Mouse (Mus musculus): ENCODE data around the gene Rad51d. TPM values are rescaled to one million over a fixed set of nuclear protein-coding genes. Genes with fewer than 3 reads are reported as not detected.
"Not testable (repeated sequence)": the region's sequence is repeated elsewhere in the genome, so short reads cannot be mapped to it uniquely, and the experiment has no call there.

Rad51d gene
- polyA plus RNA-seq (2015; fragmentation: Nextera tagmentation; extraction: Ambion mirVana) = 12.5 and 12.8 TPM in 2 replicates

DNA sequence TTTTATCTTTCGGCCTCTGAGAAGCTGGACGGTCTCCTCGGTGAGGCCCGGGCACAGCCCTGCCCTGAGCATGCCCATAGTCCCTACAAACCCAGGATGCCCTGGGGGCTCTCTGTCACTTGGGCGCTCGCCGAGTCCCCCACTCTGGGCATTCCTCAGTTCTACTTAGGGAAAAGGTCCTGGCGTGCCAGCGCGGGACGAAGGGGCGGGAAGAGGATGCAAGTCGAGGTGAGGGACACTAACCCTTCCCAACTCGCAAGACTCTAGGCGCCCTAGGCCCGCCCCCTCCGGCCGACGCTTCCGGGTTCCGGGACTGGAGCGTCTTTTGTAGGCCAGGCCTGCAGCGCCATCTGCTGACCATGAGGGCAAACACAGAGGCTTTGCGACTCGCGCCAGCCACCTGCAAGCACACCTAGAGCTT, at the start of gene Rad51d:
Rad51d (minus strand) TSS at position 273 of the 421 bp plus-strand sequence.
- H3K4me3 ChIP-seq (replicated peaks; ENCODE audit: low read length) = peak within 1 kb of the TSS; percentile 76
- WGBS = under 1% methylated on average over 26 of the region's 26 CpGs
- no peaks in the 10 kb centered on the region for H3K36me3 ChIP-seq (ENCODE audit: control insufficient read depth, insufficient read depth, low read length)
- ATAC-seq (ENCODE audit: insufficient read depth, low FRiP score) = peak; percentile 94
- no peaks in the 10 kb centered on the region for H3K27me3 ChIP-seq (ENCODE audit: control insufficient read depth, insufficient read depth, low read length)
- peak within 1 kb of the TSS; percentile 93 for H3K4me2 ChIP-seq (ENCODE audit: low read depth, low read length)
- peaks cover 14% of the 10 kb centered on the region for H3K4me1 ChIP-seq (ENCODE audit: control insufficient read depth, insufficient read depth, low read length)
- H3K9me3 ChIP-seq (replicated peaks; ENCODE audit: control insufficient read depth, low read length) = no peaks in the 10 kb centered on the region
- H3K27ac ChIP-seq (ENCODE audit: low read length) = peak within 1 kb of the TSS; percentile 83
- peak within 1 kb of the TSS; percentile 91 for H3K9ac ChIP-seq (ENCODE audit: low read length)

DNA sequence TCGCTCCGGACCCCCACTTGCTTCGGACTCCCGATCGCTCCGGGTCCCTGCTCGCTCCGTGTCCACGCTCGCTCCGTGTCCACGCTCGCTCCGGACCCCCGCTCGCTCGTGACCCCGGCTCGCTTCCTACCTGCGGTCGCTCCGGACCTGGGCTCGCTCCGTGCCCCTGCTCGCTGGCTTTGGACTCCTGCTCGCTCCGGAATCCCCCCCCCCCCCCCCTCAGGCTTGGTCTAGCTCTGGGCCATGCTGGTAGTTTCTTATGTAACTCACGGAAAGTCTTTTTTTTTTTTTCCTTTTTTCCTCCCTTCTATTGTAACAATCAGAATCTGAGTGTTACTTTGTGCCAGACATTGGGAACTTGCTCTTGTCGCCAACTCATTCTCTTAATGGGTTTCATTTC, 42.8 kb upstream of the Rad51d start:
- ATAC-seq (ENCODE audit: insufficient read depth, low FRiP score) = no peak
- no peaks in the 10 kb centered on the region for H3K36me3 ChIP-seq (ENCODE audit: control insufficient read depth, insufficient read depth, low read length)
- peak overlapping the region; percentile 47 for H3K4me3 ChIP-seq (replicated peaks; ENCODE audit: low read length)
- peak overlapping the region; percentile 80 for H3K4me2 ChIP-seq (ENCODE audit: low read depth, low read length)
- peak overlapping the region; percentile 57 for H3K9ac ChIP-seq (ENCODE audit: low read length)
- peaks cover 7% of the 10 kb centered on the region for H3K4me1 ChIP-seq (ENCODE audit: control insufficient read depth, insufficient read depth, low read length)
- no peak overlapping the region for H3K27ac ChIP-seq (ENCODE audit: low read length)
- no peaks in the 10 kb centered on the region for H3K9me3 ChIP-seq (replicated peaks; ENCODE audit: control insufficient read depth, low read length)
- WGBS = 2% methylated on average over 29 of the region's 29 CpGs
- H3K27me3 ChIP-seq (ENCODE audit: control insufficient read depth, insufficient read depth, low read length) = peaks cover 45% of the 10 kb centered on the region

GRCm38 (mm10) chr11:82931671-82932450, 41.4 kb upstream of the Rad51d start:
- under 1% methylated on average over 109 of the region's 119 CpGs for WGBS
- not testable (repeated sequence) for H3K9me3 ChIP-seq (replicated peaks; ENCODE audit: control insufficient read depth, low read length); ATAC-seq (ENCODE audit: insufficient read depth, low FRiP score); H3K4me1 ChIP-seq (ENCODE audit: control insufficient read depth, insufficient read depth, low read length); H3K36me3 ChIP-seq (ENCODE audit: control insufficient read depth, insufficient read depth, low read length); H3K27ac ChIP-seq (ENCODE audit: low read length)
- peak overlapping the region; percentile 57 for H3K9ac ChIP-seq (ENCODE audit: low read length)
- peaks cover 50% of the 10 kb centered on the region for H3K27me3 ChIP-seq (ENCODE audit: control insufficient read depth, insufficient read depth, low read length)
- peak overlapping the region; percentile 80 for H3K4me2 ChIP-seq (ENCODE audit: low read depth, low read length)
- H3K4me3 ChIP-seq (replicated peaks; ENCODE audit: low read length) = peak overlapping the region; percentile 47

DNA sequence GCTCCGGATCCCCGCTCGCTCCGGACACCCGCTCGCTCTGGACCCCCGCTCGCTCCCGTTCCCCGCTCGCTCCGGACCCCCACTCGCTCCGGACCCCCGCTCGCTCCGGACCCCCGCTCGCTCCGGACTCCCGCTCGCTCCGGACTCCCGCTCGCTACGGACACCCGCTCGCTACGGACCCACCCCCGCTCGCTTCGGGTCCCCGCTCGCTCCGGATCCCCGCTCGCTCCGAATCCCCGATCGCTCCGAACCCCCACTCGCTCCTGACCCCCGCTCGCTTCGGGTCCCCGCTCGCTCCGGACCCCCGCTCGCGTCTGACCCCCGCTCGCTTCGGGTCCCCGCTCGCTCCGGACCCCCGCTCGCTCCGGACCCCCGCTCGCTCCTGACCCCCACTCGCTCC, 40.7 kb upstream of the Rad51d start:
- peak overlapping the region; percentile 47 for H3K4me3 ChIP-seq (replicated peaks; ENCODE audit: low read length)
- H3K27ac ChIP-seq (ENCODE audit: low read length); ATAC-seq (ENCODE audit: insufficient read depth, low FRiP score); H3K36me3 ChIP-seq (ENCODE audit: control insufficient read depth, insufficient read depth, low read length); H3K9me3 ChIP-seq (replicated peaks; ENCODE audit: control insufficient read depth, low read length); H3K4me1 ChIP-seq (ENCODE audit: control insufficient read depth, insufficient read depth, low read length): not testable (repeated sequence)
- WGBS = 2% methylated on average over 58 of the region's 63 CpGs
- peak overlapping the region; percentile 80 for H3K4me2 ChIP-seq (ENCODE audit: low read depth, low read length)
- H3K9ac ChIP-seq (ENCODE audit: low read length) = peak overlapping the region; percentile 57
- H3K27me3 ChIP-seq (ENCODE audit: control insufficient read depth, insufficient read depth, low read length) = peaks cover 45% of the 10 kb centered on the region

DNA sequence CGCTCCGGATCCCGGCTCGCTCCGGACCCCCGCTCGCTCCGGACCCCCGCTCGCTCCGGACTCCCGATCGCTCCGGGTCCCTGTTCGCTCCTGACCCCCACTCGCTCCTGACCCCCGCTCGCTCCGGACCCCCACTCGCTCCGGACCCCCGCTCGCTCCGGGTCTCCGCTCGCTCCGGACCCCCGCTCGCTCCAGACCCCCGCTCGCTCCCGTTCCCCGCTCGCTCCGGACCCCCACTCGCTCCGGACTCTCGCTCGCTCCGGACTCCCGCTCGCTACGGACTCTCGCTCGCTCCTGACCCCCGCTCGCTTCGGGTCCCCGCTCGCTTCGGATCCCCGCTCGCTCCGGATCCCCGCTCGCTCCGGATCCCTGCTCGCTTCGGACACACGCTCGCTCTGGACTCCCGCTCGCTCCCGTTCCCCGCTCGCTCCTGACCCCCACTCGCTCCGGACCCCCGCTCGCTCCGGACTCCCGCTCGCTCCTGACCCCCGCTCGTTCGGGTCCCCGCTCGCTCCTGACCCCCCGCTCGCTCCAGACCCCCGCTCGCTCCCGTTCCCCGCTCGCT, 40.1 kb upstream of the Rad51d start:
- H3K27me3 ChIP-seq (ENCODE audit: control insufficient read depth, insufficient read depth, low read length) = peaks cover 42% of the 10 kb centered on the region
- H3K9me3 ChIP-seq (replicated peaks; ENCODE audit: control insufficient read depth, low read length); H3K4me1 ChIP-seq (ENCODE audit: control insufficient read depth, insufficient read depth, low read length); H3K36me3 ChIP-seq (ENCODE audit: control insufficient read depth, insufficient read depth, low read length); ATAC-seq (ENCODE audit: insufficient read depth, low FRiP score); H3K27ac ChIP-seq (ENCODE audit: low read length): not testable (repeated sequence)
- H3K4me3 ChIP-seq (replicated peaks; ENCODE audit: low read length) = peak overlapping the region; percentile 47
- H3K9ac ChIP-seq (ENCODE audit: low read length) = peak overlapping the region; percentile 16; the same call in 1 of the 2 replicates
- peak overlapping the region; percentile 80 for H3K4me2 ChIP-seq (ENCODE audit: low read depth, low read length)
- WGBS = 2% methylated on average over 85 of the region's 85 CpGs

DNA sequence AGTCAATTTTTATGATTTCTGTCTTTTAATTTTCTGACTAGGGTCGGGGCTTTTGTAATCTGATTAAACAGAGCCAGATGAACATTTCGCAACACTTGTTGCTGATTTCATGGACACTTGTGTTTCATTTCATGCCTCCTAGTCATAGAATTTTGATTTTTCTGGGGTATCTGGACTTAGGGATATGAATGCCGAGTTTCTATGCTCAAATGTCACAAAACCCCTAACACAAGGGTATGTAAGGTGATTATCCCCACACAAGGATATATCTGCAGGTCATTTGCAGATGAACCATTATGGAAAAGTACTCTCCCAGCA, 39.2 kb upstream of the Rad51d start:
- WGBS = 43% methylated on average over 3 of the region's 3 CpGs
- Histone ChIP-seq H3K27ac (ENCODE audit: low read length) (no peak overlapping the region), H3K36me3 (ENCODE audit: control insufficient read depth, insufficient read depth, low read length) (no peaks in the 10 kb centered on the region), H3K9ac (ENCODE audit: low read length) (no peak overlapping the region), H3K4me3 (replicated peaks; ENCODE audit: low read length) (no peak overlapping the region), H3K9me3 (replicated peaks; ENCODE audit: control insufficient read depth, low read length) (no peaks in the 10 kb centered on the region), H3K4me2 (ENCODE audit: low read depth, low read length) (no peak overlapping the region), H3K27me3 (ENCODE audit: control insufficient read depth, insufficient read depth, low read length) (peaks cover 37% of the 10 kb centered on the region), H3K4me1 (ENCODE audit: control insufficient read depth, insufficient read depth, low read length) (peaks cover 7% of the 10 kb centered on the region)
- ATAC-seq (ENCODE audit: insufficient read depth, low FRiP score) = no peak

GRCm38 (mm10) chr11:82928897-82929632, 38.7 kb upstream of the Rad51d start:
- Histone ChIP-seq H3K9ac (ENCODE audit: low read length) (no peak overlapping the region), H3K27ac (ENCODE audit: low read length) (no peak overlapping the region), H3K4me2 (ENCODE audit: low read depth, low read length) (no peak overlapping the region), H3K4me1 (ENCODE audit: control insufficient read depth, insufficient read depth, low read length) (peaks cover 7% of the 10 kb centered on the region), H3K27me3 (ENCODE audit: control insufficient read depth, insufficient read depth, low read length) (peaks cover 32% of the 10 kb centered on the region), H3K9me3 (replicated peaks; ENCODE audit: control insufficient read depth, low read length) (no peaks in the 10 kb centered on the region), H3K36me3 (ENCODE audit: control insufficient read depth, insufficient read depth, low read length) (no peaks in the 10 kb centered on the region), H3K4me3 (replicated peaks; ENCODE audit: low read length) (no peak overlapping the region)
- WGBS = 32% methylated on average over 20 of the region's 20 CpGs
- ATAC-seq (ENCODE audit: insufficient read depth, low FRiP score) = no peak

DNA sequence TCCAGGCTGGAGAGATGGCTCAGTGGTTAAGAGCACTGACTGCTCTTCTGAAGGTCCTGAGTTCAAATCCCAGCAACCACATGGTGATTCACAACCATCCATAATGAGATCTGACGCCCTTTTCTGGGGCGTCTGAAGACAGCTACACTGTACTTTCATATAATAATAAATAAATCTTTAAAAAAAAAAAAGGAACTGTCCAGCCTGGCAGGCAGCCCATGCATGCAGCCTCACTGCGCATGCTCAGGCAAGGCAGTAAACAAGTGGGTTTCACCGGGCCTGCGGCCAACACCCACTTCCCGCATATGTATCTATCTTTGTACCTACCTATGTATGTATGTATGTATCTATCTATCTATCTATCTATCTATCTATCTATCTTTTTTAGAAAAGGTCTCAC, 33.5 kb upstream of the Rad51d start:
- H3K9me3 ChIP-seq (replicated peaks; ENCODE audit: control insufficient read depth, low read length); H3K4me3 ChIP-seq (replicated peaks; ENCODE audit: low read length); H3K36me3 ChIP-seq (ENCODE audit: control insufficient read depth, insufficient read depth, low read length); ATAC-seq (ENCODE audit: insufficient read depth, low FRiP score); H3K4me2 ChIP-seq (ENCODE audit: low read depth, low read length); H3K4me1 ChIP-seq (ENCODE audit: control insufficient read depth, insufficient read depth, low read length); H3K9ac ChIP-seq (ENCODE audit: low read length); H3K27ac ChIP-seq (ENCODE audit: low read length): not testable (repeated sequence)
- WGBS = 66% methylated on average over 6 of the region's 6 CpGs
- peaks cover 14% of the 10 kb centered on the region for H3K27me3 ChIP-seq (ENCODE audit: control insufficient read depth, insufficient read depth, low read length)

- Histone ChIP-seq H3K27ac (ENCODE audit: low read length) (no peak overlapping the region), H3K36me3 (ENCODE audit: control insufficient read depth, insufficient read depth, low read length) (no peaks in the 10 kb centered on the region), H3K9me3 (replicated peaks; ENCODE audit: control insufficient read depth, low read length) (no peaks in the 10 kb centered on the region), H3K9ac (ENCODE audit: low read length) (no peak overlapping the region), H3K27me3 (ENCODE audit: control insufficient read depth, insufficient read depth, low read length) (0 out of 2 replicates have a peak, but pooled peaks cover 3% of the 10 kb centered on the region), H3K4me2 (ENCODE audit: low read depth, low read length) (no peak overlapping the region), H3K4me3 (replicated peaks; ENCODE audit: low read length) (no peak overlapping the region), H3K4me1 (ENCODE audit: control insufficient read depth, insufficient read depth, low read length) (no peaks in the 10 kb centered on the region)
- ATAC-seq (ENCODE audit: insufficient read depth, low FRiP score) = no peak
- 69% methylated on average over 4 of the region's 4 CpGs for WGBS
Observed at GRCm38 (mm10) chr11:82921691-82922090, 31.3 kb upstream of the Rad51d start.

Measured in stomach, embryonic 16.5 days (tissue).